Mouse (Mus musculus) liver, embryonic 12.5 days (tissue): ENCODE results near the gene Fetub. TPM values are rescaled to one million over a fixed set of nuclear protein-coding genes. Genes with fewer than 3 reads are reported as not detected.

Experiments used
- ATAC-seq: fragments of 200-750 bp; cut with Nextera tagmentation; 2 replicates; pipeline ENCODE4 v1.8.0; 2017; ENCODE audit warnings: moderate number of reproducible peaks, mild to moderate bottlenecking, moderate library complexity
- H3K27ac ChIP-seq: fragments of 300-500 bp; sonication (generic); 2 replicates; pipeline ENCODE4 v1.5.1; 2016; ENCODE audit warnings: mild to moderate bottlenecking
- H3K27me3 ChIP-seq: fragments of 300-500 bp; sonication (generic); replicated peaks from 2 replicates; pipeline ENCODE4 v1.6.1; 2016; ENCODE audit warnings: mild to moderate bottlenecking, moderate library complexity
- H3K36me3 ChIP-seq: fragments of 300-500 bp; sonication (generic); 2 replicates; pipeline ENCODE4 v1.6.1; 2016; ENCODE audit warnings: mild to moderate bottlenecking, moderate library complexity
- H3K4me1 ChIP-seq: fragments of 300-500 bp; sonication (generic); 2 replicates; pipeline ENCODE4 v1.6.1; 2016
- H3K4me2 ChIP-seq: fragments of 300-500 bp; sonication (generic); 2 replicates; pipeline ENCODE4 v1.6.1; 2016; ENCODE audit warnings: mild to moderate bottlenecking, moderate library complexity
- H3K4me3 ChIP-seq: fragments of 300-500 bp; sonication (generic); 2 replicates; pipeline ENCODE4 v1.5.1; 2016; ENCODE audit warnings: mild to moderate bottlenecking, moderate library complexity
- H3K9ac ChIP-seq: fragments of 300-500 bp; sonication (generic); 2 replicates; pipeline ENCODE4 v1.6.1; 2016; ENCODE audit warnings: mild to moderate bottlenecking, moderate library complexity
- H3K9me3 ChIP-seq: fragments of 300-500 bp; sonication (generic); replicated peaks from 2 replicates; pipeline ENCODE4 v1.6.1; 2016; ENCODE audit warnings: mild to moderate bottlenecking, moderate library complexity
- WGBS: fragments of 180-500 bp; shearing (Covaris S2); methylation state at CpG from one replicate; pipeline ENCODE4 v1.1.7; 2016; ENCODE audit not compliant: insufficient replicate concordance; 5-methylcytosine and 5-hydroxymethylcytosine counted together
- polyA plus RNA-seq: library from polyadenylated mRNA; unstranded; fragments of >200 nt; fragmentation: Nextera tagmentation; extraction: Ambion mirVana; gene quantifications from 2 replicates; pipeline ENCODE4 v1.2.1, GENCODE M21; 2016

Fetub gene
- polyA plus RNA-seq, 1 experiment from 2014 or later = 0.35 TPM

GRCm38 (mm10) chr16:22886726-22887125, 31.4 kb upstream of the Fetub start:
- Histone ChIP-seq H3K36me3 (no peaks in the 10 kb centered on the region), H3K4me1 (peaks cover 24% of the 10 kb centered on the region), H3K4me3 (no peak overlapping the region), H3K9me3 (no peaks in the 10 kb centered on the region), H3K4me2 (no peak overlapping the region), H3K27ac (no peak overlapping the region), H3K9ac (no peak overlapping the region), H3K27me3 (peaks cover 9% of the 10 kb centered on the region; the same call in 1 of the 2 replicates)
- 46% methylated on average over 3 of the region's 3 CpGs for WGBS
- no peak for ATAC-seq

GRCm38 (mm10) chr16:22888835-22889234, 29.3 kb upstream of the Fetub start:
- no peak overlapping the region for H3K27ac ChIP-seq
- H3K4me2 ChIP-seq = no peak overlapping the region
- H3K4me3 ChIP-seq = no peak overlapping the region
- ATAC-seq = no peak
- H3K4me1 ChIP-seq = peaks cover 11% of the 10 kb centered on the region; the same call in 1 of the 2 replicates
- no peaks in the 10 kb centered on the region for H3K9me3 ChIP-seq
- peaks cover 9% of the 10 kb centered on the region; the same call in 1 of the 2 replicates for H3K27me3 ChIP-seq
- H3K9ac ChIP-seq = no peak overlapping the region
- H3K36me3 ChIP-seq = no peaks in the 10 kb centered on the region
- WGBS = 55% methylated on average over 4 of the region's 4 CpGs

GRCm38 (mm10) chr16:22889716-22890115, 28.4 kb upstream of the Fetub start:
- WGBS = 44% methylated on average over 8 of the region's 8 CpGs
- H3K4me2 ChIP-seq = no peak overlapping the region
- no peak overlapping the region for H3K4me3 ChIP-seq
- H3K4me1 ChIP-seq = peaks cover 11% of the 10 kb centered on the region; the same call in 1 of the 2 replicates
- no peak for ATAC-seq
- H3K9me3 ChIP-seq = no peaks in the 10 kb centered on the region
- no peak overlapping the region for H3K9ac ChIP-seq
- H3K36me3 ChIP-seq = no peaks in the 10 kb centered on the region
- peaks cover 9% of the 10 kb centered on the region; the same call in 1 of the 2 replicates for H3K27me3 ChIP-seq
- H3K27ac ChIP-seq = no peak overlapping the region

GRCm38 (mm10) chr16:22890683-22891510, 27.2 kb upstream of the Fetub start, which contains the start of gene Ahsg:
Gene Ahsg, plus strand, starts transcription at chr16:22891277.
- peak within 1 kb of the TSS; percentile 32 for H3K9ac ChIP-seq
- peak within 1 kb of the TSS; percentile 31 for H3K4me3 ChIP-seq

GRCm38 (mm10) chr16:22891733-22892154, 26.4 kb upstream of the Fetub start:
- Histone ChIP-seq H3K9me3 (no peaks in the 10 kb centered on the region), H3K27me3 (peaks cover 9% of the 10 kb centered on the region; the same call in 1 of the 2 replicates), H3K4me2 (peak overlapping the region; percentile 28), H3K36me3 (no peaks in the 10 kb centered on the region), H3K4me3 (peak overlapping the region; percentile 31; the same call in 1 of the 2 replicates), H3K9ac (peak overlapping the region; percentile 32), H3K4me1 (peaks cover 8% of the 10 kb centered on the region; the same call in 1 of the 2 replicates), H3K27ac (peak overlapping the region; percentile 59)
- 73% methylated on average over 8 of the region's 8 CpGs for WGBS
- ATAC-seq = peak; percentile 60

More at GRCm38 (mm10) chr16:22890683-22891510, 27.2 kb upstream of the Fetub start, which contains the start of gene Ahsg:
- 44% methylated on average over 11 of the region's 11 CpGs for WGBS
- H3K36me3 ChIP-seq = no peaks in the 10 kb centered on the region
- peak; percentile 19; the same call in 1 of the 2 replicates for ATAC-seq
- peak within 1 kb of the TSS; percentile 28 for H3K4me2 ChIP-seq
- no peaks in the 10 kb centered on the region for H3K9me3 ChIP-seq
- peaks cover 9% of the 10 kb centered on the region; the same call in 1 of the 2 replicates for H3K27me3 ChIP-seq
- peaks cover 8% of the 10 kb centered on the region; the same call in 1 of the 2 replicates for H3K4me1 ChIP-seq
- H3K27ac ChIP-seq = peak within 1 kb of the TSS; percentile 59

- ATAC-seq = no peak; the same call in 1 of the 2 replicates
- H3K9me3 ChIP-seq = no peaks in the 10 kb centered on the region
- H3K27me3 ChIP-seq = peaks cover 5% of the 10 kb centered on the region; the same call in 1 of the 2 replicates
- peak overlapping the region; percentile 43; the same call in 1 of the 2 replicates for H3K4me2 ChIP-seq
- WGBS = 68% methylated on average over 7 of the region's 8 CpGs
- H3K27ac ChIP-seq = no peak overlapping the region
- no peak overlapping the region for H3K9ac ChIP-seq
- H3K36me3 ChIP-seq = no peaks in the 10 kb centered on the region
- H3K4me3 ChIP-seq = no peak overlapping the region
- peaks cover 8% of the 10 kb centered on the region; the same call in 1 of the 2 replicates for H3K4me1 ChIP-seq
Observed at GRCm38 (mm10) chr16:22894095-22894494, 24.0 kb upstream of the Fetub start.

GRCm38 (mm10) chr16:22896618-22897017, 21.5 kb upstream of the Fetub start:
- H3K4me3 ChIP-seq = no peak overlapping the region
- H3K27ac ChIP-seq = no peak overlapping the region
- no peaks in the 10 kb centered on the region for H3K9me3 ChIP-seq
- H3K36me3 ChIP-seq = no peaks in the 10 kb centered on the region
- no peak overlapping the region for H3K4me2 ChIP-seq
- no peaks in the 10 kb centered on the region for H3K4me1 ChIP-seq
- no peaks in the 10 kb centered on the region for H3K27me3 ChIP-seq
- H3K9ac ChIP-seq = no peak overlapping the region
- WGBS = 41% methylated on average over 2 of the region's 2 CpGs
- ATAC-seq = no peak

GRCm38 (mm10) chr16:22899346-22899745, 18.8 kb upstream of the Fetub start:
- no peaks in the 10 kb centered on the region for H3K4me1 ChIP-seq
- H3K9me3 ChIP-seq = no peaks in the 10 kb centered on the region
- 42% methylated on average over 5 of the region's 5 CpGs for WGBS
- H3K27me3 ChIP-seq = no peaks in the 10 kb centered on the region
- H3K36me3 ChIP-seq = no peaks in the 10 kb centered on the region
- H3K4me2 ChIP-seq = no peak overlapping the region
- ATAC-seq = no peak
- H3K27ac ChIP-seq = no peak overlapping the region
- no peak overlapping the region for H3K4me3 ChIP-seq
- no peak overlapping the region for H3K9ac ChIP-seq

GRCm38 (mm10) chr16:22899866-22900570, 18.1 kb upstream of the Fetub start:
- Histone ChIP-seq H3K9ac (no peak overlapping the region), H3K4me3 (no peak overlapping the region), H3K4me1 (no peaks in the 10 kb centered on the region), H3K9me3 (no peaks in the 10 kb centered on the region), H3K27ac (no peak overlapping the region), H3K4me2 (no peak overlapping the region), H3K27me3 (no peaks in the 10 kb centered on the region), H3K36me3 (no peaks in the 10 kb centered on the region)
- 64% methylated on average over 10 of the region's 10 CpGs for WGBS
- no peak for ATAC-seq

- Histone ChIP-seq H3K27me3 (no peaks in the 10 kb centered on the region), H3K27ac (no peak overlapping the region)
- 53% methylated on average over 3 of the region's 3 CpGs for WGBS
Observed at GRCm38 (mm10) chr16:22901326-22901725, 16.8 kb upstream of the Fetub start.

GRCm38 (mm10) chr16:22909290-22909689, 8.8 kb upstream of the Fetub start:
- no peak overlapping the region for H3K4me3 ChIP-seq
- ATAC-seq = no peak
- 58% methylated on average over 6 of the region's 6 CpGs for WGBS

More at GRCm38 (mm10) chr16:22901326-22901725, 16.8 kb upstream of the Fetub start:
- H3K4me1 ChIP-seq = no peaks in the 10 kb centered on the region
- H3K4me2 ChIP-seq = no peak overlapping the region
- H3K4me3 ChIP-seq = no peak overlapping the region
- no peaks in the 10 kb centered on the region for H3K36me3 ChIP-seq
- no peaks in the 10 kb centered on the region for H3K9me3 ChIP-seq
- ATAC-seq = no peak
- H3K9ac ChIP-seq = no peak overlapping the region

More at GRCm38 (mm10) chr16:22909290-22909689, 8.8 kb upstream of the Fetub start:
- Histone ChIP-seq H3K9me3 (no peaks in the 10 kb centered on the region), H3K27ac (no peak overlapping the region), H3K4me1 (no peaks in the 10 kb centered on the region), H3K36me3 (no peaks in the 10 kb centered on the region), H3K9ac (no peak overlapping the region), H3K4me2 (no peak overlapping the region), H3K27me3 (no peaks in the 10 kb centered on the region)
